16 mouse cellular contexts compared by ENCODE assay signal in genomic region chr7:133731971-133732645, GRCm38 (mm10). TPM values are rescaled to one million over a fixed set of nuclear protein-coding genes. Genes with fewer than 3 reads are reported as not detected.
A peak's percentile ranks its signal among the peaks of the same experiment; 100 is the strongest.
DNase-seq lines count a peak whose midpoint lies in the region; ATAC-seq and TF ChIP-seq lines count a peak whose summit lies in the region.
"Had no signal": no experiment of that assay in that cellular context is flagged by ENCODE, and none has a peak within 500 bp of the region (broad histone marks: within the 10 kb centered on the region; RNA-seq: fewer than 3 reads in every experiment).

No protein-coding gene starts in this region.

- H3K4me3 ChIP-seq in forebrain, embryonic 14.5 days (ENCODE audit: low read depth, low read length): no peak overlapping the region
- no peak overlapping the region for H3K4me3 ChIP-seq in forebrain, postnatal 0 days (ENCODE audit: low read depth, low read length)
- no peak overlapping the region for H3K4me3 ChIP-seq in hindbrain, embryonic 16.5 days (ENCODE audit: low read length)
- no peak overlapping the region for H3K4me3 ChIP-seq in hindbrain, embryonic 14.5 days (replicated peaks; ENCODE audit: low read length)
- no peak overlapping the region for H3K4me3 ChIP-seq in cerebellum, adult 2 months (replicated peaks; ENCODE audit: insufficient read depth, low read depth, low read length)
- H3K4me3 ChIP-seq in heart, postnatal 0 days (ENCODE audit: low read depth, low read length): no peak overlapping the region
- H3K4me3 ChIP-seq in midbrain, embryonic 14.5 days (replicated peaks; ENCODE audit: low read depth, low read length): no peak overlapping the region
- H3K4me3 ChIP-seq: embryonic facial prominence, embryonic 13.5 days; limb, embryonic 12.5 days; stomach, embryonic 15.5 days had no signal

- no peak for TF ChIP-seq EP300 in heart, postnatal 0 days (IDR thresholded peaks at IDR 0.05; ENCODE audit: low read depth)

- no peaks in the 10 kb centered on the region for H3K27me3 ChIP-seq in forebrain, embryonic 14.5 days (replicated peaks; ENCODE audit: control insufficient read depth, insufficient read depth, low read length)
- H3K27me3 ChIP-seq in forebrain, postnatal 0 days (ENCODE audit: insufficient read depth, low read length): no peaks in the 10 kb centered on the region
- H3K27me3 ChIP-seq in hindbrain, embryonic 16.5 days (replicated peaks; ENCODE audit: control insufficient read depth, insufficient read depth, low read length): no peaks in the 10 kb centered on the region
- no peaks in the 10 kb centered on the region for H3K27me3 ChIP-seq in hindbrain, embryonic 14.5 days (ENCODE audit: control insufficient read depth, insufficient read depth, low read length)
- no peaks in the 10 kb centered on the region for H3K27me3 ChIP-seq in cerebellum, adult 2 months (ENCODE audit: control insufficient read depth, insufficient read depth, low read length)
- H3K27me3 ChIP-seq in heart, postnatal 0 days (ENCODE audit: control insufficient read depth, insufficient read depth, low read length): no peaks in the 10 kb centered on the region
- no peaks in the 10 kb centered on the region for H3K27me3 ChIP-seq in midbrain, embryonic 14.5 days (ENCODE audit: control insufficient read depth, insufficient read depth, low read length)
- H3K27me3 ChIP-seq: embryonic facial prominence, embryonic 13.5 days; limb, embryonic 12.5 days; stomach, embryonic 15.5 days had no signal

- 0 out of 2 replicates have a peak, but pooled peaks cover 2% of the 10 kb centered on the region for H3K4me1 ChIP-seq in forebrain, embryonic 14.5 days (ENCODE audit: control insufficient read depth, insufficient read depth, low read length)
- H3K4me1 ChIP-seq in forebrain, postnatal 0 days (ENCODE audit: insufficient read depth): no peaks in the 10 kb centered on the region
- H3K4me1 ChIP-seq in hindbrain, embryonic 16.5 days (ENCODE audit: control insufficient read depth, insufficient read depth, low read depth, low read length): no peaks in the 10 kb centered on the region
- no peaks in the 10 kb centered on the region for H3K4me1 ChIP-seq in hindbrain, embryonic 14.5 days (replicated peaks; ENCODE audit: control insufficient read depth, insufficient read depth, low read length)
- peaks cover 38% of the 10 kb centered on the region for H3K4me1 ChIP-seq in cerebellum, adult 2 months (ENCODE audit: control insufficient read depth, insufficient read depth, low read length)
- H3K4me1 ChIP-seq in heart, postnatal 0 days (ENCODE audit: control insufficient read depth, insufficient read depth): peaks cover 27% of the 10 kb centered on the region
- H3K4me1 ChIP-seq in midbrain, embryonic 14.5 days (ENCODE audit: control insufficient read depth, insufficient read depth, low read length): no peaks in the 10 kb centered on the region
- H3K4me1 ChIP-seq: embryonic facial prominence, embryonic 13.5 days; limb, embryonic 12.5 days; stomach, embryonic 15.5 days had no signal

- H3K36me3 ChIP-seq in forebrain, embryonic 14.5 days (ENCODE audit: control insufficient read depth, insufficient read depth, low read length): peaks cover 40% of the 10 kb centered on the region
- peaks cover 15% of the 10 kb centered on the region for H3K36me3 ChIP-seq in forebrain, postnatal 0 days (ENCODE audit: insufficient read depth)
- 0 out of 2 replicates have a peak, but pooled peaks cover 2% of the 10 kb centered on the region for H3K36me3 ChIP-seq in hindbrain, embryonic 16.5 days (ENCODE audit: control insufficient read depth, insufficient read depth, low read length)
- H3K36me3 ChIP-seq in hindbrain, embryonic 14.5 days (replicated peaks; ENCODE audit: control insufficient read depth, insufficient read depth): peaks cover 26% of the 10 kb centered on the region
- peaks cover 21% of the 10 kb centered on the region for H3K36me3 ChIP-seq in heart, postnatal 0 days (replicated peaks; ENCODE audit: control insufficient read depth, insufficient read depth, low read length)
- H3K36me3 ChIP-seq in midbrain, embryonic 14.5 days (ENCODE audit: control insufficient read depth, insufficient read depth, low read length): peaks cover 38% of the 10 kb centered on the region

- no peak for ATAC-seq in forebrain, embryonic 14.5 days
- no peak for ATAC-seq in forebrain, postnatal 0 days
- ATAC-seq in hindbrain, embryonic 16.5 days: peak; percentile 71
- no peak; the same call in 1 of the 2 replicates for ATAC-seq in hindbrain, embryonic 14.5 days (ENCODE audit: low FRiP score)
- no peak for ATAC-seq in heart, postnatal 0 days (ENCODE audit: insufficient read depth, low read depth)
- no peak for ATAC-seq in midbrain, embryonic 14.5 days (ENCODE audit: low FRiP score, low TSS enrichment)

- WGBS in forebrain, embryonic 14.5 days: 50% methylated on average over 4 of the region's 4 CpGs
- WGBS in forebrain, postnatal 0 days: 48% methylated on average over 4 of the region's 4 CpGs
- 57% methylated on average over 4 of the region's 4 CpGs for WGBS in hindbrain, embryonic 16.5 days
- WGBS in hindbrain, embryonic 14.5 days: 75% methylated on average over 4 of the region's 4 CpGs
- WGBS in cerebellum, adult 2 months: 25% methylated on average over 4 of the region's 4 CpGs
- WGBS in heart, postnatal 0 days: 39% methylated on average over 4 of the region's 4 CpGs
- WGBS in midbrain, embryonic 14.5 days: 83% methylated on average over 4 of the region's 4 CpGs

- DNase-seq in forebrain, embryonic 14.5 days (ENCODE audit: low spot score): peak; percentile 44
- no peak for DNase-seq in forebrain, postnatal 0 days
- no peak for DNase-seq in hindbrain, embryonic 14.5 days (ENCODE audit: low spot score)
- peak; percentile 73 to 88 for DNase-seq in cerebellum, adult 2 months
- DNase-seq in heart, postnatal 0 days (ENCODE audit: low spot score): peak; percentile 8
- no peak for DNase-seq in adipocyte (ENCODE audit: low spot score)
- no peak for DNase-seq in midbrain, embryonic 14.5 days
- DNase-seq: lung, embryonic 14.5 days; thymus, postnatal 36 days had no signal

- TF ChIP-seq POLR2A in cerebellum, adult 2 months (IDR thresholded peaks at IDR 0.05; ENCODE audit: borderline replicate concordance, insufficient read depth, low read length): no peak

- H3K9me3 ChIP-seq in forebrain, embryonic 14.5 days (replicated peaks; ENCODE audit: control insufficient read depth, low read length): no peaks in the 10 kb centered on the region
- no peaks in the 10 kb centered on the region for H3K9me3 ChIP-seq in forebrain, postnatal 0 days (ENCODE audit: low read length)
- no peaks in the 10 kb centered on the region for H3K9me3 ChIP-seq in hindbrain, embryonic 16.5 days (ENCODE audit: control insufficient read depth, low read length)
- no peaks in the 10 kb centered on the region for H3K9me3 ChIP-seq in hindbrain, embryonic 14.5 days (ENCODE audit: control insufficient read depth, low read length)
- H3K9me3 ChIP-seq in heart, postnatal 0 days (replicated peaks; ENCODE audit: control insufficient read depth, low read length): no peaks in the 10 kb centered on the region
- no peaks in the 10 kb centered on the region for H3K9me3 ChIP-seq in midbrain, embryonic 14.5 days (ENCODE audit: control insufficient read depth, low read length)
- H3K9me3 ChIP-seq: embryonic facial prominence, embryonic 13.5 days; limb, embryonic 12.5 days; stomach, embryonic 15.5 days had no signal

- peak overlapping the region; percentile 44; the same call in 1 of the 2 replicates for H3K27ac ChIP-seq in forebrain, embryonic 14.5 days (ENCODE audit: low read depth, low read length)
- no peak overlapping the region for H3K27ac ChIP-seq in forebrain, postnatal 0 days (ENCODE audit: low read depth, low read length)
- no peak overlapping the region for H3K27ac ChIP-seq in hindbrain, embryonic 16.5 days (ENCODE audit: low read depth, low read length)
- no peak overlapping the region for H3K27ac ChIP-seq in hindbrain, embryonic 14.5 days
- 0 out of 2 replicates have a peak overlapping the region, but pooled peaks have one; percentile 18 for H3K27ac ChIP-seq in cerebellum, adult 2 months (ENCODE audit: insufficient read depth, low read length)
- peak overlapping the region; percentile 91 for H3K27ac ChIP-seq in heart, postnatal 0 days (ENCODE audit: low read depth)
- no peak overlapping the region for H3K27ac ChIP-seq in midbrain, embryonic 14.5 days (replicated peaks; ENCODE audit: low read depth, low read length)
- H3K27ac ChIP-seq: embryonic facial prominence, embryonic 13.5 days; limb, embryonic 12.5 days; stomach, embryonic 15.5 days had no signal

- no peak for TF ChIP-seq CTCF in forebrain, postnatal 0 days (IDR thresholded peaks at IDR 0.05; ENCODE audit: low read depth)
- no peak for TF ChIP-seq CTCF in cerebellum, adult 2 months (IDR thresholded peaks at IDR 0.05; ENCODE audit: borderline replicate concordance, insufficient read depth, low read depth, low read length)
- TF ChIP-seq CTCF in heart, postnatal 0 days (IDR thresholded peaks at IDR 0.05; ENCODE audit: low read depth): no peak

- H3K9ac ChIP-seq in forebrain, embryonic 14.5 days (ENCODE audit: low read length): no peak overlapping the region
- no peak overlapping the region for H3K9ac ChIP-seq in forebrain, postnatal 0 days
- no peak overlapping the region for H3K9ac ChIP-seq in hindbrain, embryonic 16.5 days (ENCODE audit: low read depth, low read length)
- H3K9ac ChIP-seq in hindbrain, embryonic 14.5 days: no peak overlapping the region
- H3K9ac ChIP-seq in heart, postnatal 0 days (replicated peaks; ENCODE audit: low read depth, low read length): no peak overlapping the region
- no peak overlapping the region for H3K9ac ChIP-seq in midbrain, embryonic 14.5 days (replicated peaks; ENCODE audit: low read length)
- H3K9ac ChIP-seq: embryonic facial prominence, embryonic 13.5 days; limb, embryonic 12.5 days; lung, embryonic 14.5 days; stomach, embryonic 15.5 days had no signal

- no peak overlapping the region for H3K4me2 ChIP-seq in forebrain, embryonic 14.5 days (ENCODE audit: low read length)
- H3K4me2 ChIP-seq in forebrain, postnatal 0 days (ENCODE audit: low read depth): no peak overlapping the region
- H3K4me2 ChIP-seq in hindbrain, embryonic 16.5 days (ENCODE audit: low read length): no peak overlapping the region
- H3K4me2 ChIP-seq in hindbrain, embryonic 14.5 days (replicated peaks): no peak overlapping the region
- no peak overlapping the region for H3K4me2 ChIP-seq in heart, postnatal 0 days (ENCODE audit: low read depth, low read length)
- H3K4me2 ChIP-seq in midbrain, embryonic 14.5 days (ENCODE audit: low read length): no peak overlapping the region
- H3K4me2 ChIP-seq: embryonic facial prominence, embryonic 13.5 days; limb, embryonic 12.5 days; lung, embryonic 14.5 days; stomach, embryonic 15.5 days had no signal

RNA-seq across cellular contexts. Expression of gene Uros, which starts 22.2 kb away (rescaled TPM):
- polyA plus RNA-seq in forebrain, embryonic 14.5 days (2014; fragmentation: Nextera tagmentation; extraction: Ambion mirVana): 62.6 TPM in 2 replicates
- total RNA-seq in forebrain, postnatal 0 days (2014; rRNA removed): 35.7 and 38.2 TPM in 2 replicates
- polyA plus RNA-seq in forebrain, postnatal 0 days (2015; fragmentation: Nextera tagmentation; extraction: Ambion mirVana): 38.7 and 42.0 TPM in 2 replicates
- 51.9 and 52.0 TPM in 2 replicates for polyA plus RNA-seq in hindbrain, embryonic 16.5 days (2015; fragmentation: Nextera tagmentation; extraction: Ambion mirVana)
- polyA plus RNA-seq in hindbrain, embryonic 14.5 days (2014; fragmentation: Nextera tagmentation; extraction: Ambion mirVana): 53.4 and 61.5 TPM in 2 replicates
- 34.7 and 35.1 TPM in 2 replicates for polyA plus RNA-seq in cerebellum, adult 2 months (2012; rRNA removed)
- 15.3 and 30.8 TPM in 2 replicates for total RNA-seq in heart, postnatal 0 days (2014; rRNA removed; ENCODE audit: low replicate concordance)
- polyA plus RNA-seq in heart, postnatal 0 days (2015; fragmentation: Nextera tagmentation; extraction: Ambion mirVana): 35.0 and 38.2 TPM in 2 replicates
- polyA plus RNA-seq in midbrain, embryonic 14.5 days (2014; fragmentation: Nextera tagmentation; extraction: Ambion mirVana): 57.7 and 58.3 TPM in 2 replicates

RNA-seq across cellular contexts. Expression of gene Bccip, which starts 23.0 kb away (rescaled TPM):
- polyA plus RNA-seq in forebrain, embryonic 14.5 days (2014; fragmentation: Nextera tagmentation; extraction: Ambion mirVana): 108 and 113 TPM in 2 replicates
- total RNA-seq in forebrain, postnatal 0 days (2014; rRNA removed): 31.8 and 40.7 TPM in 2 replicates
- polyA plus RNA-seq in forebrain, postnatal 0 days (2015; fragmentation: Nextera tagmentation; extraction: Ambion mirVana): 100.0 and 102 TPM in 2 replicates
- polyA plus RNA-seq in hindbrain, embryonic 16.5 days (2015; fragmentation: Nextera tagmentation; extraction: Ambion mirVana): 93.2 and 99.4 TPM in 2 replicates
- 83.3 and 84.3 TPM in 2 replicates for polyA plus RNA-seq in hindbrain, embryonic 14.5 days (2014; fragmentation: Nextera tagmentation; extraction: Ambion mirVana)
- polyA plus RNA-seq in cerebellum, adult 2 months (2012; rRNA removed): 104 and 111 TPM in 2 replicates
- 24.3 and 46.1 TPM in 2 replicates for total RNA-seq in heart, postnatal 0 days (2014; rRNA removed; ENCODE audit: low replicate concordance)
- 87.4 and 93.1 TPM in 2 replicates for polyA plus RNA-seq in heart, postnatal 0 days (2015; fragmentation: Nextera tagmentation; extraction: Ambion mirVana)
- 76.9 and 89.0 TPM in 2 replicates for polyA plus RNA-seq in midbrain, embryonic 14.5 days (2014; fragmentation: Nextera tagmentation; extraction: Ambion mirVana)

RNA-seq across cellular contexts. Expression of gene Fank1, which starts 44.6 kb away (rescaled TPM):
- 4.2 and 4.5 TPM in 2 replicates for polyA plus RNA-seq in forebrain, embryonic 14.5 days (2014; fragmentation: Nextera tagmentation; extraction: Ambion mirVana)
- total RNA-seq in forebrain, postnatal 0 days (2014; rRNA removed): 4.5 and 5.1 TPM in 2 replicates
- polyA plus RNA-seq in forebrain, postnatal 0 days (2015; fragmentation: Nextera tagmentation; extraction: Ambion mirVana): 5.2 and 9.0 TPM in 2 replicates
- polyA plus RNA-seq in hindbrain, embryonic 16.5 days (2015; fragmentation: Nextera tagmentation; extraction: Ambion mirVana): 4.6 and 5.5 TPM in 2 replicates
- 4.7 and 6.1 TPM in 2 replicates for polyA plus RNA-seq in hindbrain, embryonic 14.5 days (2014; fragmentation: Nextera tagmentation; extraction: Ambion mirVana)
- 1.5 and 1.6 TPM in 2 replicates for polyA plus RNA-seq in cerebellum, adult 2 months (2012; rRNA removed)
- total RNA-seq in heart, postnatal 0 days (2014; rRNA removed; ENCODE audit: low replicate concordance): not detected in 2 replicates
- 0.08 and 0.41 TPM in 2 replicates for polyA plus RNA-seq in heart, postnatal 0 days (2015; fragmentation: Nextera tagmentation; extraction: Ambion mirVana)
- polyA plus RNA-seq in midbrain, embryonic 14.5 days (2014; fragmentation: Nextera tagmentation; extraction: Ambion mirVana): 3.8 and 3.9 TPM in 2 replicates

RNA-seq across cellular contexts. Expression of gene Dhx32, which starts 50.4 kb away (rescaled TPM):
- polyA plus RNA-seq in forebrain, embryonic 14.5 days (2014; fragmentation: Nextera tagmentation; extraction: Ambion mirVana): 55.1 and 56.9 TPM in 2 replicates
- 38.2 and 47.5 TPM in 2 replicates for total RNA-seq in forebrain, postnatal 0 days (2014; rRNA removed)
- polyA plus RNA-seq in forebrain, postnatal 0 days (2015; fragmentation: Nextera tagmentation; extraction: Ambion mirVana): 43.7 and 53.2 TPM in 2 replicates
- polyA plus RNA-seq in hindbrain, embryonic 16.5 days (2015; fragmentation: Nextera tagmentation; extraction: Ambion mirVana): 43.8 and 44.4 TPM in 2 replicates
- 38.4 and 45.1 TPM in 2 replicates for polyA plus RNA-seq in hindbrain, embryonic 14.5 days (2014; fragmentation: Nextera tagmentation; extraction: Ambion mirVana)
- polyA plus RNA-seq in cerebellum, adult 2 months (2012; rRNA removed): 25.3 and 29.6 TPM in 2 replicates
- 59.8 and 64.3 TPM in 2 replicates for total RNA-seq in heart, postnatal 0 days (2014; rRNA removed; ENCODE audit: low replicate concordance)
- 33.1 and 37.1 TPM in 2 replicates for polyA plus RNA-seq in heart, postnatal 0 days (2015; fragmentation: Nextera tagmentation; extraction: Ambion mirVana)
- 34.2 and 46.4 TPM in 2 replicates for polyA plus RNA-seq in midbrain, embryonic 14.5 days (2014; fragmentation: Nextera tagmentation; extraction: Ambion mirVana)

RNA-seq across cellular contexts. Expression of gene Mmp21, which starts 52.2 kb away (rescaled TPM):
- polyA plus RNA-seq in forebrain, embryonic 14.5 days (2014; fragmentation: Nextera tagmentation; extraction: Ambion mirVana): not detected in 2 replicates
- 0.23 TPM in 1 of 2 replicates, not detected in the other for total RNA-seq in forebrain, postnatal 0 days (2014; rRNA removed)
- not detected in 2 replicates for polyA plus RNA-seq in forebrain, postnatal 0 days (2015; fragmentation: Nextera tagmentation; extraction: Ambion mirVana)
- 0.10 and 0.16 TPM in 2 replicates for polyA plus RNA-seq in hindbrain, embryonic 16.5 days (2015; fragmentation: Nextera tagmentation; extraction: Ambion mirVana)
- polyA plus RNA-seq in hindbrain, embryonic 14.5 days (2014; fragmentation: Nextera tagmentation; extraction: Ambion mirVana): 0.12 and 0.13 TPM in 2 replicates
- polyA plus RNA-seq in cerebellum, adult 2 months (2012; rRNA removed): 0.05 TPM in 1 of 2 replicates, not detected in the other
- not detected in 2 replicates for total RNA-seq in heart, postnatal 0 days (2014; rRNA removed; ENCODE audit: low replicate concordance)
- not detected in 2 replicates for polyA plus RNA-seq in heart, postnatal 0 days (2015; fragmentation: Nextera tagmentation; extraction: Ambion mirVana)
- 0.11 TPM in 1 of 2 replicates, not detected in the other for polyA plus RNA-seq in midbrain, embryonic 14.5 days (2014; fragmentation: Nextera tagmentation; extraction: Ambion mirVana)
- total RNA-seq: adrenal gland, adult 18-20 months had no signal
- polyA plus RNA-seq: embryonic facial prominence, embryonic 13.5 days; kidney, embryonic 16.5 days; limb, embryonic 12.5 days; neural tube, embryonic 11.5 days; stomach, embryonic 15.5 days had no signal

Comparison
In these comparisons a context has a peak if more than half of its experiments do, and no peak if none do; other contexts are left out.
1. DNase-seq: peak in forebrain, embryonic 14.5 days (single experiment), cerebellum, adult 2 months (2 of 2) and heart, postnatal 0 days (single experiment); none in forebrain, postnatal 0 days (single experiment), hindbrain, embryonic 14.5 days (single experiment), adipocyte (single experiment) and midbrain, embryonic 14.5 days (single experiment).
2. H3K27ac ChIP-seq: peak in forebrain, embryonic 14.5 days (single experiment), cerebellum, adult 2 months (single experiment) and heart, postnatal 0 days (single experiment); none in forebrain, postnatal 0 days (single experiment), hindbrain, embryonic 16.5 days (single experiment), hindbrain, embryonic 14.5 days (single experiment) and midbrain, embryonic 14.5 days (single experiment).